Mouse (Mus musculus): Measurements from ENCODE around the gene Hcn4. TPM values are rescaled to one million over a fixed set of nuclear protein-coding genes. Genes with fewer than 3 reads are reported as not detected.

Gene Hcn4
- polyA plus RNA-seq, 1 experiment from 2014 or later, result not detected

DNA sequence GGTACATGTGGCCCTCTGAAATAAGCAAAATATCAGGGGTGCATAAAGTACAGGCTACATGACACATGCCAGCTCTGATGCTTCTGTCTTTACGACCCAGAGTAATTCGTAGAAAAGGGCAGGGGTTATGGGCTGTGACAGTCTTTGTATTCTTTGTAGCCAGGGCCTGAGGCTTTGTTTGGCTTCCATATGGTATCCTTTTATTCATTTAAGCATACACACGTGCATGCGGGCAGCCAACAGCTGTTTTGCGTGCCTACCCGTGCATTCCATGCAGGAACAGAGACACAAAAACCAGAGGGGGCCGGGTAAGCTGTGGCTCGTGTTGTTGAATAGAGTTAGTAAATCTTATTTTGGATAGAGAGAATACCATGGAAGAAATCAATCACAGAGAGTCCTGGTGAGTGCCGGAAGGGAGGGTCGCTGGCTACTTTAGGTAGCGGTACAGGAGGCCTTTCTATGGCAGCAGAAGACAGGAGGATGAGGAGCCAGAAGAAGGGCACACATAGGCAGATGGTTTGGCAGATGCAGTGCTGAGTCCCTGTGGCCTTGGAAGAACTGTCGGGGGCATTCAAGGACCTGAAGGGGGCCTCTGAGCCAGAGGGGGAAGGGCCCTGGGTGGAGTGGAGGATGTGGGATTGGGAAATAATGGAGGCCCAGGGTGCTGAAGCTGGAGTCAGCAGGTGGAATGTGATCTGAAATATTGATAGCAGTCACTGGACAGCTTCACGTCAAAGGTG, 26.5 kb downstream of the Hcn4 start:
- 64% methylated on average over 13 of the region's 13 CpGs for WGBS (ENCODE audit: insufficient replicate concordance)
- peaks cover 6% of the 10 kb centered on the region; the same call in 1 of the 2 replicates for H3K27me3 ChIP-seq
- no peak overlapping the region for H3K9ac ChIP-seq
- H3K4me3 ChIP-seq (replicated peaks), result no peak overlapping the region
- DNase-seq (no peak), ATAC-seq (ENCODE audit: low read depth) (no peak)
- no peaks in the 10 kb centered on the region for H3K36me3 ChIP-seq
- H3K4me1 ChIP-seq (replicated peaks), result peaks cover 10% of the 10 kb centered on the region
- H3K9me3 ChIP-seq (replicated peaks), result no peaks in the 10 kb centered on the region
- no peak overlapping the region for H3K4me2 ChIP-seq
- no peak overlapping the region for H3K27ac ChIP-seq

DNA sequence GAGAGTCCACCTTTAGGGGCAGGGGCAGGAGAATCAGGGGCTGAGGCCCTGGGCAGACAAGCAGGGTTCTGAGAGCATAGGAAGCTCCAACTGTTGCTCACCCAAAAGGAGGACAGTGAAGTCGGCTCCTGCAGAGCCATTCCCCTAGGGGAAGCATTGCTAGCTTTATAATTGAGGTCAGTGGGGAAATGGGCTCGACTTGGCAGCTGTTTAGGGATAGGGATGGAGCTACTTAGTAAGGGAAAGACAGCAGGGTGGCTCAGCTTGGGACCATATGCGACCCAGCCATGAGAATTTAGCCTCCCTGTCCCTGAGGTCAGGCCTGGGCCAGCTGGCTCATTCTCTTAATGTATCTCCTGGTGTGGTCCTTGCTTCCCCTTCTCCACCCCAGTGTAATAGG, 31.7 kb downstream of the Hcn4 start:
- DNase-seq (no peak), ATAC-seq (ENCODE audit: low read depth) (no peak)
- no peaks in the 10 kb centered on the region for H3K4me1 ChIP-seq (replicated peaks)
- WGBS (ENCODE audit: insufficient replicate concordance), result 47% methylated on average over 3 of the region's 3 CpGs
- peaks cover 27% of the 10 kb centered on the region for H3K27me3 ChIP-seq
- no peak overlapping the region for H3K27ac ChIP-seq
- no peak overlapping the region for H3K4me2 ChIP-seq
- no peak overlapping the region for H3K4me3 ChIP-seq (replicated peaks)
- no peak overlapping the region for H3K9ac ChIP-seq
- H3K36me3 ChIP-seq, result no peaks in the 10 kb centered on the region
- H3K9me3 ChIP-seq (replicated peaks), result no peaks in the 10 kb centered on the region

DNA sequence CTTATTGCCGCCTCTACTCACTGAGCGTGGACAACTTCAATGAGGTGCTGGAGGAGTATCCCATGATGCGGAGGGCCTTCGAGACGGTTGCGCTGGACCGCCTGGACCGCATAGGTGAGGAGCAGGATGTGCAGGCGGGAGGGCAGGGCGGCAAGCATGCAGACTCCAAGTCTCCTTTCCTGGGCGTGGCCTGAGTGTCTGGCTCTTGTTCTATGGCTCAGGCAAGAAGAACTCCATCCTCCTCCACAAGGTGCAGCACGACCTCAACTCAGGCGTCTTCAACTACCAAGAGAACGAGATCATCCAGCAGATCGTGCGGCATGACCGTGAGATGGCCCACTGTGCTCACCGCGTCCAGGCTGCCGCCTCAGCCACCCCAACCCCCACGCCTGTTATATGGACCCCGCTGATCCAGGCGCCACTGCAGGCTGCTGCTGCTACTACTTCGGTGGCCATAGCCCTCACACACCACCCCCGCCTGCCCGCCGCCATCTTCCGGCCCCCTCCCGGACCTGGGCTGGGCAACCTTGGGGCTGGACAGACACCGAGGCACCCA, 35.9 kb downstream of the Hcn4 start:
- no peak for ATAC-seq (ENCODE audit: low read depth)

DNA sequence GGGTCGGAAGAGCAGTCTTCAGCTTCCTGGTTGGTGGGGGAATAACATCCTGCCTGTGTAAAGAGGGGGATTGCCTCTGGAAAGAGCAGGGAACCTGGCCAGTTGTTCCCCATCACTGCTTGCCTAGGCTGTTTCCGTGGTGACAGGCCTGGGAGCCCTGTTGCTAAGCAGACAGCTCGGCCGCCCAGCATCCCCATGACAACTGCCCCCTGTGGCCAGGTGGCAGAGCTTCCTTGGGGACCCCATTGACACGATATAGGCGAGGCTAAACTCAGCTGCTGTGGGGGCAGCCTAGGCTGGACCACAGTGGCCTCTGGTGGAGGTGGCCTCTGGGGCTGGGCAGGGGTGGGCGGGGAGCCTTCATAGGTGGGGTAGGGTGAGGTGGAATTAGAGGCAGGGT, 40.6 kb downstream of the Hcn4 start:
- Histone ChIP-seq H3K4me2 (no peak overlapping the region), H3K4me3 (replicated peaks) (no peak overlapping the region), H3K9me3 (replicated peaks) (no peaks in the 10 kb centered on the region), H3K9ac (no peak overlapping the region), H3K4me1 (replicated peaks) (no peaks in the 10 kb centered on the region), H3K27me3 (peaks cover 15% of the 10 kb centered on the region), H3K27ac (no peak overlapping the region), H3K36me3 (no peaks in the 10 kb centered on the region)
- ATAC-seq (ENCODE audit: low read depth) (no peak), DNase-seq (no peak)
- 46% methylated on average over 7 of the region's 7 CpGs for WGBS (ENCODE audit: insufficient replicate concordance)

More for the DNA sequence above, 35.9 kb downstream of the Hcn4 start:
- Histone ChIP-seq H3K36me3 (no peaks in the 10 kb centered on the region), H3K27ac (no peak overlapping the region), H3K9ac (no peak overlapping the region), H3K4me3 (replicated peaks) (no peak overlapping the region), H3K27me3 (peaks cover 25% of the 10 kb centered on the region), H3K4me2 (peak overlapping the region; percentile 19; the same call in 1 of the 2 replicates), H3K4me1 (replicated peaks) (no peaks in the 10 kb centered on the region), H3K9me3 (replicated peaks) (no peaks in the 10 kb centered on the region)
- 28% methylated on average over 30 of the region's 30 CpGs for WGBS (ENCODE audit: insufficient replicate concordance)
- no peak for DNase-seq

DNA sequence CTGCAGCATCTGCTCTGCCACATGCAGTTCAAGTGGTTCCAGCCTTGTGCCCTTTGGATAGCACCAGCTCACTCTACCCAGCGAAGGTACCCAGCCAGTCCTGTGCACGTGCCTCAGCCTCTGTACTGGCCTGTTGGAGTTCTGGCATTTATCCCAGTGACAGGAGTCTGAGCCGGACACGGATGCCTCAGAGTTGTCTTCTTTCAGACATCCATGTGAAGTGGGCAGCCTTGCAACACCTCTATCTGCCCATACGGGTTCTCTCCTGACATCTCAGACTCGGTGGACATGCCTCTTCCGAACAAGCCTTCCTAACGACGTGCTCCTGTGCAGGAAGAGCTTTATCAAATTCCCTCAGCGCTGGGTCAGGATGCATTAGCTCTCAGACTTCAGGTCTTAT, 47.9 kb downstream of the Hcn4 start:
- Histone ChIP-seq H3K9me3 (replicated peaks) (no peaks in the 10 kb centered on the region), H3K4me2 (no peak overlapping the region), H3K4me3 (replicated peaks) (no peak overlapping the region), H3K9ac (no peak overlapping the region), H3K36me3 (no peaks in the 10 kb centered on the region), H3K27me3 (no peaks in the 10 kb centered on the region), H3K27ac (no peak overlapping the region), H3K4me1 (replicated peaks) (no peaks in the 10 kb centered on the region)
- WGBS (ENCODE audit: insufficient replicate concordance), result 55% methylated on average over 10 of the region's 10 CpGs
- ATAC-seq (ENCODE audit: low read depth), result no peak
- no peak for DNase-seq

DNA sequence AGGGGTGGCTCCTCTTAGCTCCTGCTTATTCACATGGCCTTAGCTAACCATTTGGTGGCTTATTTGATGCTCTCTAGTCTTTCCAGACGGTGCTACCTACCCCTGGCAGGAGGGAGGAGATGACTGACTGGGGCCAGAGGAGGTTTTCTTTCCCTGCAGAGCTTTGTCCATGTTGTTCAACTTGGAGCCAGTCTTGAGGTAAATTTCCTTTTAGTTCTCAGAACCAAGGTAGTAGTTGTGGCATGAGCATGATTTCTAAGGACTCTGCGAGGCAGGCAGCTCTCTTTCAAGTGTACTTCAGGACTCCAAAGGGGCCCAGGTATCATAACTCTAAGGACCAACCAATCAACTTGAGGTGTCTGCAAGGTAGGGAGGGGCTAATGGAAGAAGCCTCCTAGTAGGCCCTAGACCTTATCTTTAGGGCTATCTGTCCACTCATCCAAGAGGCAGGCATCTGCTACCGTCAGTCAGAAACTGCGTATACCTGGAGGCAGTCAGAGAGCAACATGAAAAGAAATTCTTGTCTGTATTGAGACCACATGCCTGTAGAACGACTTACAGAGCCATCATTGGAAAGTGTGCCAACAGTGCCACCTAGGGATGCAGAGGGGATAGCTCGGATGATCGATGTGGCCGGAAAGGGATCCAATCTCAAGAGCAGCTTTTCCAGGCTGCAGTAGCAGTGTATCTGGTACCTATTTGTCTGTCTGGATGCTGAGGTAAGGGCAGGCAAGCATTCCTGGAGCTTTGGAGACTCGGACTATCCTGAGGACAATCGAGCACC, 50.5 kb downstream of the Hcn4 start:
- no peaks in the 10 kb centered on the region for H3K9me3 ChIP-seq (replicated peaks)
- no peak for DNase-seq
- H3K4me1 ChIP-seq (replicated peaks), result no peaks in the 10 kb centered on the region
- no peak overlapping the region for H3K27ac ChIP-seq
- H3K36me3 ChIP-seq, result no peaks in the 10 kb centered on the region
- ATAC-seq (ENCODE audit: low read depth), result no peak
- no peak overlapping the region for H3K4me2 ChIP-seq
- WGBS (ENCODE audit: insufficient replicate concordance), result 28% methylated on average over 10 of the region's 10 CpGs
- H3K9ac ChIP-seq, result no peak overlapping the region
- H3K4me3 ChIP-seq (replicated peaks), result no peak overlapping the region
- no peaks in the 10 kb centered on the region for H3K27me3 ChIP-seq

DNA sequence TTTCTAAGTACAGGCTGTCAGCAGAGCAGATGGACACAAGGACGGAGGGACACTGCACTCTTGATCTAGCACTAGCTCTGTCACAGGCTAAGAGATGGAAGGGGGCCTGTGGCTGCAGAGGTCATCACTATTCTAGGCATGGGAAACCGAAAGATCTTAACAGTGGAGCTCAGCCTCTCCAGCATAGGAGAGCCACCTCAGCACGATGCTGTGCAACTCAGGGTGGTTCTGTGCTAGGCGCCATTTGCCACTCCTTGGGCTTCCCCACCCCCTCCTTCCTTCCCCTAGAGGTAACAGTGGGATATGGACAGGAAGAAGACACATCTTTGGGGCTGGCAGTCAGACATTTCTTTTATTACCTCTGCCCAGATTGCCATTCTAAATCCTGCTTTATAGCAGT, 51.1 kb downstream of the Hcn4 start:
- no peaks in the 10 kb centered on the region for H3K36me3 ChIP-seq
- H3K9ac ChIP-seq, result no peak overlapping the region
- H3K4me2 ChIP-seq, result no peak overlapping the region
- no peak overlapping the region for H3K27ac ChIP-seq
- no peaks in the 10 kb centered on the region for H3K9me3 ChIP-seq (replicated peaks)
- 63% methylated on average over 4 of the region's 4 CpGs for WGBS (ENCODE audit: insufficient replicate concordance)
- DNase-seq (no peak), ATAC-seq (ENCODE audit: low read depth) (no peak)
- no peaks in the 10 kb centered on the region for H3K27me3 ChIP-seq
- no peak overlapping the region for H3K4me3 ChIP-seq (replicated peaks)
- H3K4me1 ChIP-seq (replicated peaks), result no peaks in the 10 kb centered on the region

DNA sequence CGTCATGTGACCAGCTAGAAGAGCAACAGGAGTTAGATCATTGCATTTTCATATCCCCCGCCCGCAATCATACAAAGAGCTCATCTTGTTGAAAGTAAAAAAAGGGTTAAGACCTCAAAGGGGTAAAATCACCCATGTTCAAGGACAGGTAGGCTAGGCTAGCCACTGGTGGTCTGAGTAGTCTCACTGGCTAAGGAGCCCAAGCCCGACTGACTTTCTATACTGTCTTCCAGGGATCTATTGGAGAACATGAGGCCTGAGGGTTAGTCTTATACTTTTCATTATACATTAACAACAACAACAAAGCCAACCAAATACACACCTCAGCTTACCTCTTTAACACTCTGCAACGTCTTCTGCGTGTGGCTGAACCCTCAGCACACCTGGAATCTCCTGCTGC, 52.2 kb downstream of the Hcn4 start:
- WGBS (ENCODE audit: insufficient replicate concordance), result 67% methylated on average over 6 of the region's 6 CpGs
- no peaks in the 10 kb centered on the region for H3K9me3 ChIP-seq (replicated peaks)
- DNase-seq, result no peak
- H3K27ac ChIP-seq, result no peak overlapping the region
- H3K4me2 ChIP-seq, result no peak overlapping the region
- no peaks in the 10 kb centered on the region for H3K4me1 ChIP-seq (replicated peaks)
- no peaks in the 10 kb centered on the region for H3K27me3 ChIP-seq
- H3K9ac ChIP-seq, result no peak overlapping the region
- no peaks in the 10 kb centered on the region for H3K36me3 ChIP-seq
- H3K4me3 ChIP-seq (replicated peaks), result no peak overlapping the region
- ATAC-seq (ENCODE audit: low read depth), result no peak

DNA sequence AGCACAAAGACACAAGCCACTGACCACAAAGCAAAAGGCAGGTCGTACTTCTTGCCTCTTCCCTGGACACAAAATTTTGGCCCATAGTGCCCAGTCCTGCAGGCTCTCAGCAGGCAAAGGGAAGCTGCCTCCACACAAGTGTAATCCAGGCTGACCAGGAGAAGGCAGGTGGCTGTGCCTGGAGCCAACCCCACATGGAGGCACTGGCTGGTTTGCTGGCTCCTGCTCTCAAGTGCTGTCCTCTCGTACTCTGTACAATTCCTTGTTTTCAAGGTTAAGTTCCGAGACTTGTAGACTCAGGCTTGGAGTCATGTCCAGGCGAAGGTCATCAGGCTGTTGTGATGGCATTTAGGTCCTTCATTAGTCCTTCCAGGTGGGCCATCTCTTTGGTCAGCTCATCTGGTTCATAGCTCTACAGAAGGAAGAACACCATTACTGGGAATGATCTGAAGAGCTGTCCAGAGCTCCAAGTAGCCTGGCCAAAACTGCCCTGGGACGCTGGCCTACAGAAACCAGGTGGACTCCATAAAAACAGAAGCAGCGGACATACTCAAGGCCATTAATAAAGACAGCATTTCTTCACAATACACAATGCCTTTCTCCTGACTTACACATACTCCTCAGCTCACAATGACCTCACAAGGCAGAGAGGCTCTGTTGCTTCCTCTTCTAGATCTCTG, 53.9 kb downstream of the Hcn4 start:
- Histone ChIP-seq H3K27ac (no peak overlapping the region), H3K4me3 (replicated peaks) (no peak overlapping the region), H3K36me3 (no peaks in the 10 kb centered on the region), H3K9me3 (replicated peaks) (no peaks in the 10 kb centered on the region), H3K4me2 (no peak overlapping the region), H3K9ac (no peak overlapping the region), H3K4me1 (replicated peaks) (no peaks in the 10 kb centered on the region), H3K27me3 (no peaks in the 10 kb centered on the region)
- no peak for ATAC-seq (ENCODE audit: low read depth)
- no peak for DNase-seq
- 60% methylated on average over 6 of the region's 6 CpGs for WGBS (ENCODE audit: insufficient replicate concordance)

DNA sequence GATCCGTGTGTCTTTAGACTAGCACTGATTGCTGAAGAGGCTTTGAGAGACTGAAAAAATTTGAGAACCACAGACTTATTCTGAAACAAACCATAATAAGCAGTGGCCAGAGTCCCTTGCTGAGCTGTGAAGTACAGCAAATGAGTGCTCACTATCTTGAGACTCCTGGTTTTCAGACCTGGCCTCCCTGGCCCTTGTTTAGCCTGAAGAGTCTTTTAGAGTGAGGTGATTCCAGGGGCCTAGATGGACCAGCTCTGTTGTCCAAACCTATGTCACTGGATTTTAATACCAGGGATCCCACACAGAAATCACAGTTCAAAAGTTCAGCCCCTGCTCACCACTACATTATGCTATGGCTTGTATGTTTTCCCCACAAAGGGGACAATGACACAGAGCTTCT, 56.6 kb downstream of the Hcn4 start:
- WGBS (ENCODE audit: insufficient replicate concordance), result 68% methylated on average over 1 of the region's 1 CpGs
- no peak for ATAC-seq (ENCODE audit: low read depth)

DNA sequence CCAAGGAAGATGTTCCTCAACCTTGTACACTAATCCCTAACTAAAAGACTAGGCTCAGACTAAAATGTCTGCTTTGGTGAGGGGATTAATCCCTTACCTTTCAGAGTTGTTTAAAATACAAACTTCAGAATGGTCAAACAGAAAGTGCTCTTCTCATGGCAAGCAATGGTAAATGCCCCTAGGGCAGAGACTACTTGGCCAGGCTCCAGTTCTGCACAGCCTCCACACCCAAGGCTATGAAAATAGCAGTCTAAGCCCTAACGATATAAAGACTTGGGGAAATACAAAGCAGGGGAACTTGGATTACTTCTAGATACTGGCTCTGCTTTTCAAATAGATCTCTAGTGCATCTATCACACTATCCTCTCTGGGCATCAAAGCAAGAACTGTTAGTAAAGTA, 59.5 kb downstream of the Hcn4 start:
- no peaks in the 10 kb centered on the region for H3K27me3 ChIP-seq
- no peak overlapping the region for H3K27ac ChIP-seq
- WGBS (ENCODE audit: insufficient replicate concordance), result 74% methylated on average over 1 of the region's 1 CpGs
- no peak overlapping the region for H3K4me3 ChIP-seq (replicated peaks)
- H3K4me1 ChIP-seq (replicated peaks), result no peaks in the 10 kb centered on the region
- no peaks in the 10 kb centered on the region for H3K36me3 ChIP-seq
- ATAC-seq (ENCODE audit: low read depth), result no peak
- no peak overlapping the region for H3K4me2 ChIP-seq
- no peak for DNase-seq
- H3K9me3 ChIP-seq (replicated peaks), result no peaks in the 10 kb centered on the region
- no peak overlapping the region for H3K9ac ChIP-seq

More for the DNA sequence above, 56.6 kb downstream of the Hcn4 start:
- no peaks in the 10 kb centered on the region for H3K9me3 ChIP-seq (replicated peaks)
- H3K27me3 ChIP-seq, result no peaks in the 10 kb centered on the region
- H3K4me3 ChIP-seq (replicated peaks), result no peak overlapping the region
- H3K27ac ChIP-seq, result no peak overlapping the region
- no peaks in the 10 kb centered on the region for H3K4me1 ChIP-seq (replicated peaks)
- DNase-seq, result no peak
- no peak overlapping the region for H3K4me2 ChIP-seq
- no peaks in the 10 kb centered on the region for H3K36me3 ChIP-seq
- H3K9ac ChIP-seq, result no peak overlapping the region

Data from liver, embryonic 13.5 days (tissue).